ENCODE assay signal across 8 mouse cellular contexts in the genomic region with DNA sequence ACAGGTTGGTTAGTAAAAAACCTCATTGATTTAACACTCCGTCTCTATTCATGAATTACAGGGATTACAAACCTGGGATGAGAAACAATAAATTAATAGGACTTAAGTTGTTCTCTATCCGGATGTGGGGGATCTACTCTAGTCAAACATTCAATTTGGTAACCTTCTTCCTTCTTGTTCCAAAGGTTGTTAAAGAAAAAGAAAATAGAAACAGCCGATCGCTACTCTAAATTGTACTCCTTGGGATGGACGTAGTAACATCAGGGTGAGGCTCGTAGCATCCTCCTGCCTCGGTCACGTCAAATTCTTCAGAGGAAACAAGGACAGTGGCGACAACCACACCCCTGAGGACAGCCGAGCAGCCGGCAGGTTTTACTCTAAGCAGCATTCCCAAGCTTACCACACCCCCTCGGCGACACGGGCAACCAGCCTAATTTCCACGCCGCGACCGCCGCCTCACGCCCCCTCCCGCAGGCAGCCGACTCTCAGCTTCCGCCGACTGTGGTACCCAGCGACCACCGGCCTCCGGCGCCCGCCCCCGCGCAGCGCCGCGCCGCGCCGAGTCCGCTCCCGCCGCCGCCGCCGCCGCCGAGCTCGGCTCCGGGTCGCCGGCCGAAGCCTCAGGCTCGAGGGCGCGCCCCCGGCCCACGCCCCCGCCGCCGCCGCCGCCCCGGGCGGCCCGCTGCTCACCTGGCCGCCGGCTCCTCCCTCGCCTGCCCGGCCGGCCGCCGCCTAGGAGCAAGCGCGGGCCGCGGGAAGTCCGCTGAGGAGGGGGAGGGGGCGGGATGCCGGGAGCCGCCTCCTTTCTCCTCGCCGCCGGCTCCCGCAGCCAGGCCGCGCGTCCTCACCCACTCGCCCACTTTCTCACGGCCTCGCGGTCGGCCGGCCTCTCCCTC. TPM values are rescaled to one million over a fixed set of nuclear protein-coding genes. Genes with fewer than 3 reads are reported as not detected.
A peak's percentile ranks its signal among the peaks of the same experiment; 100 is the strongest.
DNase-seq lines count a peak whose midpoint lies in the region; ATAC-seq and TF ChIP-seq lines count a peak whose summit lies in the region.

No protein-coding gene starts in this region.

- no peaks in the 10 kb centered on the region for H3K9me3 ChIP-seq in heart, embryonic 12.5 days (replicated peaks)
- no peaks in the 10 kb centered on the region for H3K9me3 ChIP-seq in hindbrain, postnatal 0 days (ENCODE audit: low read length)
- H3K9me3 ChIP-seq in liver, embryonic 15.5 days (replicated peaks), result no peaks in the 10 kb centered on the region

- no peak for TF ChIP-seq CTCF in cortical plate, adult 2 months (IDR thresholded peaks at IDR 0.05; ENCODE audit: extremely low read depth, insufficient read depth, low read length)
- no peak for TF ChIP-seq CTCF in hindbrain, postnatal 0 days (IDR thresholded peaks at IDR 0.05; ENCODE audit: low read depth)

- peak; percentile 59 for ATAC-seq in heart, embryonic 12.5 days (ENCODE audit: insufficient number of reproducible peaks, low FRiP score)
- ATAC-seq in hindbrain, postnatal 0 days, result peak; percentile 28
- no peak for ATAC-seq in liver, embryonic 15.5 days (ENCODE audit: insufficient read depth)

- no peaks in the 10 kb centered on the region for H3K4me1 ChIP-seq in heart, embryonic 12.5 days (replicated peaks)
- H3K4me1 ChIP-seq in cortical plate, adult 2 months (ENCODE audit: control insufficient read depth, insufficient read depth, low read length), result peaks cover 2% of the 10 kb centered on the region
- H3K4me1 ChIP-seq in hindbrain, postnatal 0 days (ENCODE audit: insufficient read depth, low read length), result peaks cover 15% of the 10 kb centered on the region; the same call in 1 of the 2 replicates
- H3K4me1 ChIP-seq in liver, embryonic 15.5 days (replicated peaks), result no peaks in the 10 kb centered on the region

- DNase-seq in heart, adult 18-20 months, result no peak
- peak; percentile 71 for DNase-seq in ES-CJ7 (ENCODE audit: low read depth, low spot score)
- DNase-seq in hindbrain, postnatal 0 days (ENCODE audit: low spot score), result peak; percentile 62
- peak; percentile 38 for DNase-seq in right cerebral cortex, postnatal 25 days
- DNase-seq in spleen, adult 12 weeks (ENCODE audit: low spot score), result no peak

- H3K4me3 ChIP-seq in heart, embryonic 12.5 days, result peak overlapping the region; percentile 76
- peak overlapping the region; percentile 76 for H3K4me3 ChIP-seq in cortical plate, adult 2 months (ENCODE audit: insufficient read depth, low read length)
- H3K4me3 ChIP-seq in hindbrain, postnatal 0 days (ENCODE audit: low read length), result peak overlapping the region; percentile 81
- peak overlapping the region; percentile 55 for H3K4me3 ChIP-seq in liver, embryonic 15.5 days (replicated peaks)

- WGBS in heart, embryonic 12.5 days, result 9% methylated on average over 76 of the region's 91 CpGs
- WGBS in hindbrain, postnatal 0 days, result 1% methylated on average over 42 of the region's 91 CpGs
- 1% methylated on average over 81 of the region's 91 CpGs for WGBS in liver, embryonic 15.5 days (ENCODE audit: insufficient replicate concordance)

- peak overlapping the region; percentile 89 for H3K4me2 ChIP-seq in heart, embryonic 12.5 days
- peak overlapping the region; percentile 55 for H3K4me2 ChIP-seq in hindbrain, postnatal 0 days (ENCODE audit: low read depth, low read length)
- H3K4me2 ChIP-seq in liver, embryonic 15.5 days, result peak overlapping the region; percentile 79

- H3K36me3 ChIP-seq in heart, embryonic 12.5 days, result no peaks in the 10 kb centered on the region
- no peaks in the 10 kb centered on the region for H3K36me3 ChIP-seq in hindbrain, postnatal 0 days (ENCODE audit: insufficient read depth, low read length)
- no peaks in the 10 kb centered on the region for H3K36me3 ChIP-seq in liver, embryonic 15.5 days (replicated peaks)

- H3K9ac ChIP-seq in heart, embryonic 12.5 days, result peak overlapping the region; percentile 76
- H3K9ac ChIP-seq in hindbrain, postnatal 0 days (replicated peaks; ENCODE audit: low read length), result peak overlapping the region; percentile 80
- H3K9ac ChIP-seq in liver, embryonic 15.5 days, result no peak overlapping the region

- no peak overlapping the region for H3K27ac ChIP-seq in heart, embryonic 12.5 days (ENCODE audit: poor library complexity, severe bottlenecking)
- H3K27ac ChIP-seq in cortical plate, adult 2 months (ENCODE audit: insufficient read depth, low read length), result no peak overlapping the region
- peak overlapping the region; percentile 92 for H3K27ac ChIP-seq in hindbrain, postnatal 0 days
- no peak overlapping the region for H3K27ac ChIP-seq in liver, embryonic 15.5 days (replicated peaks)

- H3K27me3 ChIP-seq in heart, embryonic 12.5 days (replicated peaks), result peaks cover 31% of the 10 kb centered on the region
- H3K27me3 ChIP-seq in hindbrain, postnatal 0 days (ENCODE audit: insufficient read depth, low read length), result no peaks in the 10 kb centered on the region
- H3K27me3 ChIP-seq in liver, embryonic 15.5 days, result peaks cover 82% of the 10 kb centered on the region

- no peak for TF ChIP-seq POLR2A in cortical plate, adult 2 months (IDR thresholded peaks at IDR 0.05; ENCODE audit: extremely low read depth, insufficient read depth, low read length)

RNA-seq across cellular contexts. Expression of a gene that starts 12.9 kb away (rescaled TPM):
- polyA plus RNA-seq in heart, embryonic 12.5 days (2016; fragmentation: Nextera tagmentation; extraction: Ambion mirVana), result 7.3 and 8.7 TPM in 2 replicates
- under 1 TPM in 1 of 2 experiments, not detected in 1; 0.33 TPM for total RNA-seq in heart, adult 18-20 months (2021)
- 41.6 and 49.5 TPM in 2 replicates for polyA plus RNA-seq in cortical plate, adult 2 months (2012; rRNA removed)
- total RNA-seq in hindbrain, postnatal 0 days (2014; rRNA removed), result 96.6 and 113 TPM in 2 replicates
- polyA plus RNA-seq in hindbrain, postnatal 0 days (2015; fragmentation: Nextera tagmentation; extraction: Ambion mirVana), result 97.1 and 97.2 TPM in 2 replicates
- polyA plus RNA-seq in liver, embryonic 15.5 days (2015; fragmentation: Nextera tagmentation; extraction: Ambion mirVana), result 0.26 and 0.41 TPM in 2 replicates

RNA-seq across cellular contexts. Expression of a gene that starts 20.0 kb away (rescaled TPM):
- polyA plus RNA-seq in heart, embryonic 12.5 days (2016; fragmentation: Nextera tagmentation; extraction: Ambion mirVana), result 9.3 and 9.8 TPM in 2 replicates
- 10 to 100 TPM; 18.1 to 19.6 TPM for total RNA-seq in heart, adult 18-20 months (2021)
- 0.83 and 0.92 TPM in 2 replicates for polyA plus RNA-seq in cortical plate, adult 2 months (2012; rRNA removed)
- total RNA-seq in hindbrain, postnatal 0 days (2014; rRNA removed), result 2.7 and 13.2 TPM in 2 replicates
- polyA plus RNA-seq in hindbrain, postnatal 0 days (2015; fragmentation: Nextera tagmentation; extraction: Ambion mirVana), result 5.0 and 5.6 TPM in 2 replicates
- polyA plus RNA-seq in liver, embryonic 15.5 days (2015; fragmentation: Nextera tagmentation; extraction: Ambion mirVana), result 0.84 and 0.86 TPM in 2 replicates

Comparison
In these comparisons a context has a peak if more than half of its experiments do, and no peak if none do; other contexts are left out.
1. DNase-seq: peak in ES-CJ7 (single experiment), hindbrain, postnatal 0 days (single experiment) and right cerebral cortex, postnatal 25 days (single experiment); none in heart, adult 18-20 months (0 of 2) and spleen, adult 12 weeks (single experiment).
2. Peak in every context shown above with its lines, with median percentiles within 50 percentile points of each other: H3K4me2 ChIP-seq and H3K4me3 ChIP-seq.